Mouse (Mus musculus): Measurements from ENCODE around the gene Celf1. TPM values are rescaled to one million over a fixed set of nuclear protein-coding genes. Genes with fewer than 3 reads are reported as not detected.
"Not testable (repeated sequence)": the region's sequence is repeated elsewhere in the genome, so short reads cannot be mapped to it uniquely, and the experiment has no call there.

Gene Celf1
- total RNA-seq, 1 experiment, result 73.0 TPM

DNA sequence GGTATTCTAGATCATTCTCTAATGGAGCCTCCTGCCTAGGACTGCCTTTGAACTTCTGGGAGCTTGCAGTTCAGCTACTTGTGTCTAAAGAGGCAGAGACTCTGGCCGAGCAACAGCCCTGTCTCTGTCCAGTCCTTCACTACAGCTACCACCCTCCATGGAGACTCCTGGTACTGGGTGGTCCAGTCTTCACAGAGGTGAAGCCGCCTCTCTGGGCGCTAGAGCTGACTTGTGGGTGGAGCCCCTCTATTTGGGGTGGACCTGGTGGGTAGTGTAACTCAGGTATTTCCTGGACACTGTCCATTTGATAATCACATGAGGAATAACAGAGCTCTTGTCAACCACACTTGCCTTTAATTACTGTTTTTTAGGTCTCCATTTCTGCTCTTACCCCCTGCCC lies 79.7 kb downstream of the Celf1 start:
- peaks cover 12% of the 10 kb centered on the region for H3K36me3 ChIP-seq (ENCODE audit: control insufficient read depth, insufficient read depth, low read length, poor library complexity, severe bottlenecking)
- DNase-seq (ENCODE audit: low read depth, low spot score), result no peak

DNA sequence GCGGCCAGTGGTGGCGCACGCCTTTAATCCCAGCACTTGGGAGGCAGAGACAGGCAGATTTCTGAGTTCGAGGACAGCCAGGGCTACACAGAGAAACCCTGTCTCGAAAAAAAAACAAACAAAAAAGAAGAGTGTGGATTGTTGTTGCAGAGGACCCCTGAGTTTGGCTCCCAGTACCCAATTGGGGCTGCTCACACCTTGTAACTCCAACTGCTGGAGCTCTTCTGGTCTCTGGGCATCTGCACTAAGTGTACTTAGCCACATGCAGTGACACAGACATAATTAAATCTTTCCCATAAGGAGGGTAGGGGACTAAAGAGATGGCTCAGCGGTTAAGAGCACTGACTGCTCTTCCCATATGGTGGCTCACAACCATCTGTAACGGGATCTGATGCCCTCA lies 82.1 kb downstream of the Celf1 start:
- in situ Hi-C loops (cut with MboI; ENCODE audit: low sequenced_read_pairs in 2 of 2, unreplicated experiment in 2 of 2); H3K9ac ChIP-seq (ENCODE audit: insufficient read depth, low read depth, low read length, poor library complexity, severe bottlenecking); H3K4me3 ChIP-seq (ENCODE audit: insufficient read depth in 1 of 2, low read depth in 1 of 2, low read length in 2 of 2, poor library complexity in 1 of 2, severe bottlenecking in 1 of 2); H3K4me1 ChIP-seq (ENCODE audit: control insufficient read depth in 2 of 2, insufficient read depth in 2 of 2, low read length in 2 of 2, poor library complexity in 1 of 2); DNase-seq (ENCODE audit: low read depth, low spot score); H3K9me3 ChIP-seq (ENCODE audit: control insufficient read depth, insufficient read depth, low read depth, low read length); H3K27ac ChIP-seq (ENCODE audit: insufficient read depth, low read depth, low read length, poor library complexity, severe bottlenecking); H3K36me3 ChIP-seq (ENCODE audit: control insufficient read depth, insufficient read depth, low read length, poor library complexity, severe bottlenecking): not testable (repeated sequence)

More for the DNA sequence above, 79.7 kb downstream of the Celf1 start:
- Histone ChIP-seq H3K4me1 (ENCODE audit: control insufficient read depth in 2 of 2, insufficient read depth in 2 of 2, low read length in 2 of 2, poor library complexity in 1 of 2) (peaks cover 3 to 7% of the 10 kb centered on the region in 2 experiments; a peak in 3 of 4 replicates), H3K27ac (ENCODE audit: insufficient read depth, low read depth, low read length, poor library complexity, severe bottlenecking) (no peak overlapping the region), H3K9me3 (ENCODE audit: control insufficient read depth, insufficient read depth, low read depth, low read length) (no peaks in the 10 kb centered on the region), H3K9ac (ENCODE audit: insufficient read depth, low read depth, low read length, poor library complexity, severe bottlenecking) (no peak overlapping the region), H3K4me3 (ENCODE audit: insufficient read depth in 1 of 2, low read depth in 1 of 2, low read length in 2 of 2, poor library complexity in 1 of 2, severe bottlenecking in 1 of 2) (no peak overlapping the region)
- TF ChIP-seq ZNF384 (IDR thresholded peaks at IDR 0.05; ENCODE audit: low read depth, low read length), result no peak
- TF ChIP-seq CHD2 (IDR thresholded peaks at IDR 0.05; ENCODE audit: low read depth, low read length), result no peak
- TF ChIP-seq HCFC1 (IDR thresholded peaks at IDR 0.05; ENCODE audit: borderline replicate concordance, insufficient read depth, low read length), result no peak
- no peak for TF ChIP-seq MAFK (IDR thresholded peaks at IDR 0.05; ENCODE audit: insufficient read depth, low read depth, low read length)
- TF ChIP-seq ZC3H11A (IDR thresholded peaks at IDR 0.05; ENCODE audit: borderline replicate concordance, low read depth, low read length), result no peak
- in situ Hi-C loops (cut with MboI; ENCODE audit: low sequenced_read_pairs in 2 of 2, unreplicated experiment in 2 of 2), result no loop called here

DNA sequence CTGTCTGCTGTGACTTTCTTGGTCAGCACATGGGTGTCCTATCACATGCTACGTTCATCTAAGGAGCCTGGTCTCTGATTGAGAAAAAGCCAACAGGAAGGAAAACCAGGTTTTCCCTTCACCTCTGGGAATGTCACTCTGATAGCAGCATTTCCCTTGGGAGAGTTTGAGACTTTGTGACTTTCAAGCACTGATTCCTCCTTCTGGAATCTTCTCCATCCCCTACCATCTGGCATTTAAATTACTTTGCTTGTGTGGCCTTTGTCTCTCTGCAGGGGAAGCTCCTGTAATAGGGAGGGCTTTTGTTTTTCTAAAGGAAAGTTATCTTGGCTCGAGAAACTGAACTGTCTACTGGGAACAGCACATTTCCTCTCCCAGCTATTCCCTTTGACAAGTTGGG lies 82.9 kb downstream of the Celf1 start:
- in situ Hi-C loops (cut with MboI; ENCODE audit: low sequenced_read_pairs in 2 of 2, unreplicated experiment in 2 of 2), result no loop called here
- H3K36me3 ChIP-seq (ENCODE audit: control insufficient read depth, insufficient read depth, low read length, poor library complexity, severe bottlenecking), result peaks cover 5% of the 10 kb centered on the region; the same call in 1 of the 2 replicates
- H3K9me3 ChIP-seq (ENCODE audit: control insufficient read depth, insufficient read depth, low read depth, low read length), result no peaks in the 10 kb centered on the region
- no peak overlapping the region; the same call in 1 of the 2 replicates for H3K27ac ChIP-seq (ENCODE audit: insufficient read depth, low read depth, low read length, poor library complexity, severe bottlenecking)
- no peak overlapping the region for H3K4me3 ChIP-seq (ENCODE audit: insufficient read depth in 1 of 2, low read depth in 1 of 2, low read length in 2 of 2, poor library complexity in 1 of 2, severe bottlenecking in 1 of 2)
- H3K9ac ChIP-seq (ENCODE audit: insufficient read depth, low read depth, low read length, poor library complexity, severe bottlenecking), result no peak overlapping the region
- no peak for TF ChIP-seq CHD2 (IDR thresholded peaks at IDR 0.05; ENCODE audit: low read depth, low read length)
- TF ChIP-seq MAFK (IDR thresholded peaks at IDR 0.05; ENCODE audit: insufficient read depth, low read depth, low read length), result no peak
- no peak for TF ChIP-seq ZC3H11A (IDR thresholded peaks at IDR 0.05; ENCODE audit: borderline replicate concordance, low read depth, low read length)
- no peak for TF ChIP-seq ZNF384 (IDR thresholded peaks at IDR 0.05; ENCODE audit: low read depth, low read length)
- TF ChIP-seq HCFC1 (IDR thresholded peaks at IDR 0.05; ENCODE audit: borderline replicate concordance, insufficient read depth, low read length), result no peak
- peaks cover 3 to 4% of the 10 kb centered on the region in 2 experiments; a peak in 3 of 4 replicates for H3K4me1 ChIP-seq (ENCODE audit: control insufficient read depth in 2 of 2, insufficient read depth in 2 of 2, low read length in 2 of 2, poor library complexity in 1 of 2)
- no peak for DNase-seq (ENCODE audit: low read depth, low spot score)

DNA sequence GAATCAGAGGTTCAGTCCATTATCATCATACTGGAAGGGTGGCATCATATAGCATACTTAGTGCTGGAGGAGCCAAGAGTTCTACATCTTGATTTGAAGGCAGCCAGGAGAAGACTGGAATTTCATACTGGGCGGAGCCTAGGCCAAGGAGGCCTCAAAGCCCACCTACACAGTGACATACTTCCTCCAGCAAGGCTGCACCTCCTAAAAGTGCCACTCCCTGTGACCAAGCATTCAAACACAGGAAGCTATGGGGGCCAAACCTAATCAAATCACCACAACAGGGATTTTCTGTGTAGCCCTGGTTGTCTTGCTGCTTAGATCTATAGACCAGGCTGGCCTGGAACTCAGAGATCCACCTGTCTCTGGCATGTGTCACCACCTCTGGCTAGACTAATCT lies 83.8 kb downstream of the Celf1 start:
- Histone ChIP-seq H3K4me3 (ENCODE audit: insufficient read depth in 1 of 2, low read depth in 1 of 2, low read length in 2 of 2, poor library complexity in 1 of 2, severe bottlenecking in 1 of 2) (no peak overlapping the region), H3K9ac (ENCODE audit: insufficient read depth, low read depth, low read length, poor library complexity, severe bottlenecking) (no peak overlapping the region), H3K27ac (ENCODE audit: insufficient read depth, low read depth, low read length, poor library complexity, severe bottlenecking) (no peak overlapping the region; the same call in 1 of the 2 replicates), H3K36me3 (ENCODE audit: control insufficient read depth, insufficient read depth, low read length, poor library complexity, severe bottlenecking) (peaks cover 5% of the 10 kb centered on the region; the same call in 1 of the 2 replicates), H3K9me3 (ENCODE audit: control insufficient read depth, insufficient read depth, low read depth, low read length) (no peaks in the 10 kb centered on the region), H3K4me1 (ENCODE audit: control insufficient read depth in 2 of 2, insufficient read depth in 2 of 2, low read length in 2 of 2, poor library complexity in 1 of 2) (peaks cover 3 to 4% of the 10 kb centered on the region in 2 experiments; a peak in 3 of 4 replicates)
- DNase-seq (ENCODE audit: low read depth, low spot score), result no peak
- TF ChIP-seq MAFK (IDR thresholded peaks at IDR 0.05; ENCODE audit: insufficient read depth, low read depth, low read length), result no peak
- TF ChIP-seq ZC3H11A (IDR thresholded peaks at IDR 0.05; ENCODE audit: borderline replicate concordance, low read depth, low read length), result no peak
- TF ChIP-seq HCFC1 (IDR thresholded peaks at IDR 0.05; ENCODE audit: borderline replicate concordance, insufficient read depth, low read length), result no peak
- TF ChIP-seq ZNF384 (IDR thresholded peaks at IDR 0.05; ENCODE audit: low read depth, low read length), result no peak
- no peak for TF ChIP-seq CHD2 (IDR thresholded peaks at IDR 0.05; ENCODE audit: low read depth, low read length)
- in situ Hi-C loops (cut with MboI; ENCODE audit: low sequenced_read_pairs in 2 of 2, unreplicated experiment in 2 of 2), result no loop called here

DNA sequence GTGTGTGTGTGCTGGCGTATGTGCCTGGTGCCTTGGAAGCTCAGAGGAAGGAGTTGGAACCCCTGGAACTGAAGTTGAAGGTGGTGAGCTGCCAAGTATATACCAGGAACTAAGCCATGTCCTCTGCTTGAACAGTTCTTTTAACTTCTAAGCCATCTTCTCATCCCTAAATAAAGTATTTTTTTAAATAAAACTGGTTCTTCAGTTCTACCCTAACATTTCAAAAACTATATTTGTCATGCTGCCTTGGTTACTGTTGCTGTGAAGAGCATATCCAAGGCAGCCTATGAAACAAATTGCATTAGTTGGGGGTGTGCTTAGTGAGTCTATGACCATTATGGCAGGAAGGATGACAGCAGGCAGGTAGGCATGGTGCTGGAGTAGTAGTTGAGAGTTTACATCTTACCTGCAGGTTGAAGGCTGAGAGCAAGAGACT lies 84.9 kb downstream of the Celf1 start:
- no peak overlapping the region for H3K27ac ChIP-seq (ENCODE audit: insufficient read depth, low read depth, low read length, poor library complexity, severe bottlenecking)
- no peak overlapping the region for H3K9ac ChIP-seq (ENCODE audit: insufficient read depth, low read depth, low read length, poor library complexity, severe bottlenecking)
- 0 out of 2 replicates have a peak, but pooled peaks cover 2% of the 10 kb centered on the region for H3K36me3 ChIP-seq (ENCODE audit: control insufficient read depth, insufficient read depth, low read length, poor library complexity, severe bottlenecking)
- peaks cover 3 to 4% of the 10 kb centered on the region in 2 experiments; a peak in 3 of 4 replicates for H3K4me1 ChIP-seq (ENCODE audit: control insufficient read depth in 2 of 2, insufficient read depth in 2 of 2, low read length in 2 of 2, poor library complexity in 1 of 2)
- DNase-seq (ENCODE audit: low read depth, low spot score), result no peak
- TF ChIP-seq ZC3H11A (IDR thresholded peaks at IDR 0.05; ENCODE audit: borderline replicate concordance, low read depth, low read length) (no peak), ZNF384 (IDR thresholded peaks at IDR 0.05; ENCODE audit: low read depth, low read length) (no peak), MAFK (IDR thresholded peaks at IDR 0.05; ENCODE audit: insufficient read depth, low read depth, low read length) (no peak), HCFC1 (IDR thresholded peaks at IDR 0.05; ENCODE audit: borderline replicate concordance, insufficient read depth, low read length) (no peak), CHD2 (IDR thresholded peaks at IDR 0.05; ENCODE audit: low read depth, low read length) (no peak)
- in situ Hi-C loops (cut with MboI; ENCODE audit: low sequenced_read_pairs in 2 of 2, unreplicated experiment in 2 of 2), result no loop called here
- no peak overlapping the region for H3K4me3 ChIP-seq (ENCODE audit: insufficient read depth in 1 of 2, low read depth in 1 of 2, low read length in 2 of 2, poor library complexity in 1 of 2, severe bottlenecking in 1 of 2)
- no peaks in the 10 kb centered on the region for H3K9me3 ChIP-seq (ENCODE audit: control insufficient read depth, insufficient read depth, low read depth, low read length)

Measured in ES-E14 (cell line).